Mouse (Mus musculus) WW6 (cell line): ENCODE results near the gene Adamts2.
A peak's percentile ranks its signal among the peaks of the same experiment; 100 is the strongest.

ENCODE experiments used
- DNase-seq: peaks from one replicate; pipeline ENCODE4 v3.0.0-alpha.2; 2013; ENCODE audit warnings: low read depth, low spot score

Gene Adamts2

GRCm38 (mm10) chr11:50671376-50671775 is 69.5 kb downstream of the Adamts2 start:
- no peak for DNase-seq

- no peak for DNase-seq
Observed at GRCm38 (mm10) chr11:50671820-50672310, 70.0 kb downstream of the Adamts2 start.

DNA sequence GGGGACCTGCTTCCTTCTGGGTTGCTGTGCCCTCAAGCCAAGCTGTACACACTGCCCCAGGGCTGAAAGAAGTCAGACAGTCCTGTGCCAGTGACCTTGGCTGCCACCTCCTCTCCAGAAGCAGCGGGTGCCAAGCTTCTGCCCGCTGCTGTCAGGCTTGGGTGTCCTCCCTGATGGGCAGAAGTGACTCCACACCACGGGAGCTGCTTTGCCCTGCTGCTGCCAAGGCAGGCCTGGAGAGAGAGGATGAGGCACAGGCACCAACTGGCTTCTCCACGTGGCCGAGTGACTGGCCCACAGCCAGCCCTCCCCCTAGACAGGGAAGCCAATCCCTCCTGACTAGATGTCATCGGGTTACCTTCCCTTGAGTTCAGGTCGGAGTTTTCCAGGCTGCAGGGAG is 71.0 kb downstream of the Adamts2 start:
- no peak for DNase-seq

DNA sequence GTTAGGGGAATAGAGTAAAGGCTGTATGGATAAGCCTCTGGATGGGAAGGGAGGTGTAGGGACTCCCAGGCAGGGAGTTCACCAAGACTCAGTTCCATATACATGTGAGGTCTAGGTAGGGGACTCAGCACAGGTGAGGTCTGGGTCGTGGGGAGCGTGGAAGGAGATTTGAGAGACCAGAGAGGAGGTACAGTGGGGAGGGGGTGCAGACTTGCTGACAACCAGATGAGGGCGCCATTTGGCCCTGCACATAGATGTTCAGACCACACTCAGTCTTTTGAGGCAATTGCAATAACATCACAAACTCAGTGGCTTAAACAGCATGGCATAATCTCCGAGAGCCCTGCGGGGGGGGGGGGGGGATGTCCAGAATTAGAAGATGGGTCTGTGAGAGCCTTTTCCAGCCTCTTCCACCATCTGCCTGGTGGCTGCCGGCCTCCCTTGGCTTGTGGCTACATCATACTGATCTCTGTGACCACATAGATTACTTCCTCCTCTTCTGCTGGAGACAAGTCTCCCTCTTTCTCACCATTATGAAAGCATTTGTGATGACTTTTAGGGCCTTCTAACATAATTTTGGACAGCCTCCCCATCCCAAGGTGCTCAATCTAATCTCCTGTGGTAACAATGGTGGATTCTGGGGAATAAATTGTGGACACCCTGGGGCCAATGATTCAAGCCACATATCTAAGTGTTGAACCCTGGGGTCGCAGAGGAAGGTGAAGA is 71.8 kb downstream of the Adamts2 start:
- DNase-seq, result no peak

DNA sequence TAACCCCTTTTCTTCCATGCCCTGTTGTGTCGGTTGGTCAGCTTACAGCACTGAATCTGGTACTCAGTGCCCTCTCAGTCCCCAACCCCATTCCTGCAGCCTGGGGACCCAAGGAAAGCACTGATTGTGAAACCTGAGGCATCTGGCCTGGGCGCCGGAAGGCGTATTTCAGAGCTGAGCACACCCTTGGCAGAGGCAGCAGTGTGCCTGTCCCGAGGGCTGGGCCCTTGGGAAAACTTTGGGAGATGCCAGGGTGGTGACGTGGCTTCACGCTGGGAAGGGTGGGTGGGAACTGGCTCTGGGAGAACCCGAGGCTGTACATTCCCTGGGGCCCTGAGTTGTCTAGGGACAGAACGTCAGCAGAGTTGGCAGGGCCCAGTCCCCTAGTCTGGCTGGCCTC is 72.5 kb downstream of the Adamts2 start:
- no peak for DNase-seq

DNA sequence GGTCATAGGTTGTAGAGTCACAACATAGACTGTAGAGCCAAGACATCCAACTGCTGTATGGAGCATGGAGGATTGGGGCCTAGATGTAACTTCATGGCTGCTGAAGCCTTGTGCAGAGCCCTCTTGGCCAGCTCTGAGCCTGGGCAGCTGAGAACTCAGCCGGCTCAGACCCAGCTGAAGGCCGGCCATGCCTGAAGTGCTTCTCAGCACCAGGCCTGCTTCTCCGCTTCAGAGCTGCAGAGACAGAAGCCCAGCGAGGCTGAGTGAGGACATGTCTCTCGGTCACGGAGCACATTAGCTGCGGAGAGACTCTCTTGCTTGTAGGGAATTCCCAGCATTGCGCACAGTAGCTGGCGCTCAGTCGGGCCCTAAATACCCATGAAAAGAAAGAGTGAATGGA is 76.8 kb downstream of the Adamts2 start:
- no peak for DNase-seq

DNA sequence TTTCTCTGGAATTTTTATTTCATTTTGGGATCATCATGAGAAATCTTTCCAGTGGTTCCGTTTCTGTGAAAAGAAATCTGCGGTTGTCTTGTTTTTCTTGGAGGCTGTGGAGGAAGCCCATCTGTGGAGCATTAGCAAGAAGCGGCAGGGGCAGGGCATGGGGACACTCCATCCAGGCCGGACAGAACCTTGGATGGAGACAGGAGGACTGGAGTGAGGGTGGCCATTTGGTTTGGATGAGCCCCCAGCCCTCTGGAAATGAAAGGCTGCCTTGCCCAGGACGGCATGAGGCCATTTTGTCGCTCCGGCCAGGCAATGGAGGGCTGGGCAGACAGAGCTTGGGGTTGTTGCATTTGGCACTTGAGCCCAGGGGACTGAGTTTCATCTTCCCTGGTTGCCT is 80.1 kb downstream of the Adamts2 start:
- DNase-seq, result no peak

DNA sequence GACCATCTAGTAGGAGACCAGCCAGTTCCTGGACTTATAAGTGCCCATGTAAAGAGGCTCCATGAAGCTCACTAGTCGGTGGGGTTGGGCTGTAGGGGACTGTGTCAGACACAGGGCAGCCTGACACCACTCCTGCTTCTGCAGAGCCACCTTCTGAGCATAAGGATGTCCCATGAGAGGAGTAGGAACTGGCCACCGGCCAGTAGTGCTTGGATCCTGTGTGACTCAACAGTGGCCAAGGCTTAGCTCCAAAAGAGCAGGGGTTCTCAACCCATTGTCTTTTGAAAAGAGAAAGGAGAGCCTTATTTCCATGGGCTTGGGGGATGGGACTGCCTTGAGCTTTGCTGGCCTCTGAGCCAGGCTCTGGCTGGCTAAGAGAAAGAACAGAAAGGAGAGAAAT is 81.9 kb downstream of the Adamts2 start:
- no peak for DNase-seq

- DNase-seq, result no peak
Observed at GRCm38 (mm10) chr11:50688584-50688983, 86.7 kb downstream of the Adamts2 start.

DNA sequence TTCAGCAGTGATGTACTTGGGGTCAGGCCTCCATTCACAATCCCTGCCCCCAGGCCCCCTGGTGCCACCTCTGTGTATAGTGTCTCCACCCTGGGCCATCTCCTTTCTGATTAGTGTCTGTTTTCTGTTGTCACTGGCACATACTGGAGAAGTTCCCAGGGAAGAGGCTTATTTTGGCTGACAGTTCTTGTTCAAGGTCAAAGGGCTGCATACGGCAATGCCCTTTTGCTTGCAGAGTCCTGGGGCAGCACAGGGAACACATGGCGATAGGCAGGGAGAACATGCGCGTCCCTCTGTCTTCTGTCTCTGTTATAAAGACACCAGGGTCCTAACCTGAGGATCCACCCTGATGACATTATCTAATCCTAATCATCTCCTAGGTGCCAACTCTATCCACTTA is 87.8 kb downstream of the Adamts2 start:
- no peak for DNase-seq

DNA sequence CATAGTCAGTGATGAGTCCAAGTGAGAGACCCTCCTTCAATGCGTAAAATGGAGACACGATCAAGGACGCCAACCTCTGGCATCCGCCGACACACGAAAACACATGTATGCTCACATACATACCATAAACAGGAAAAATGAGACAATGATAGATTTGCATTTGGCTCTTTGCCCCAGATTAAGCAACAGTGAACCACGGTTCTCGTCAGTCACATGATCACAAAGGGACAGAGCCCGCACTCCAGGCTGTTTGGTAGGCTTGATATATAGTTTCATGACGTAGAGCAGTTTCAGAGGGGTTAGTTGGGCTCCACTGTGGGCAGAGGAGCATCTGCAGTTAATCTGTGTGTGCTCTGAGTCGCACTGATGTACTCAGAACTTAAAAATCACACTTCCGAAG is 98.1 kb downstream of the Adamts2 start:
- no peak for DNase-seq

DNA sequence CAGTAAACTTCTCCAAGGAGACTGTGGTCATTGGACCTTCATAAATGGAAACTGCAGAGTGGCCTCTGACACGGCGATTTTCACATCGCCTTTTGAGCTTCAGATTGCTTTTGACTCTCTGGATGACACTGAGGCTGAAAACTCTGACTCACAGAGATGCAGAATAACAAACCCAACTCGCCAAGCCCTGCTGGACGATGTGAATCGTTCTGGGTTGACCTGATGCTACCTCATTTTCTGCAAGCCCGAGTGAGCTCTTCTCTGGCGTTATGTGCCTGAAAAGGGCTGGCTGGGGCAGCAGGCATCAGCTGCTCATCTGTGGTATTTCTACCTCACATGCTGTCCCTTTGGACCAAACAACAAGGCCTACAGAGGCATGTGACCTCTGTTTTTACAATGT is 98.6 kb downstream of the Adamts2 start:
- DNase-seq, result no peak

DNA sequence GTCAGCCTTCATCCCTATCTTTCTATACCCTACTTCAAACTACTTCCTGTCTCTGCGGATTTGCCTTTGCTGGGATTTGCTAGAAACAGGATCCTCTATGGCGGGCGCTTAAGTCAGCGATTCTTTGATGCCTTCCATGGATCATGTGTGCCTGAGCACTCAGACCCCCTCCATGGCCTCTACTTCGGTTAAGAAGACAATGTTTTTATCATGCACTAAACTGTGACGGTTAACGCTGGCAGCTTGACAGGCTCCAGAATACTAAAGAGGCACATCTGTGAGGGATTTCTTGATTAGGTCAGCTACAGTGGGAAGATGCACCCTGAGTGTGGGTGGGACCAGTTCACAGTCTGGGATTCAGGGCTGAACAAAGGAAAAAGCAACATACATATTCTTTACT is 101.5 kb downstream of the Adamts2 start:
- no peak for DNase-seq

DNA sequence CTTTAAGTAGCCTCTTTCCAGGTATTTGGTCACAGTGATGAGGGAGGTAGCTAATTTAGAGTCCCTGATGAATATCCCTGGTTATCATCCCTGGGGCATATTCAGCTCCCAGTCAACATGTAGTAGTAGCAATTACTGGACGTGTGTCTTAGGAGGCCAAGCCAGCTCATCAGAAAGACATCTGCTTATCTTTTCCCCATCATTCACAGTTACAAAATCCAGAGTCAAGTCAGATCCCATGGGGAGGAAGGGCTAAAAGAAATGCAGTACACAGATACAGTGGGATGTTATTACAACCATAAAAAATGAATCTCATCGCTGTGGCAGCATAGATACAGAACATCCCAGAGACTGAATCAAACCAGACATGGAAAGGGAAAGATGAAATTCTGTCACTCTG is 102.6 kb downstream of the Adamts2 start:
- no peak for DNase-seq

GRCm38 (mm10) chr11:50707259-50707658 is 105.4 kb downstream of the Adamts2 start:
- no peak for DNase-seq

DNA sequence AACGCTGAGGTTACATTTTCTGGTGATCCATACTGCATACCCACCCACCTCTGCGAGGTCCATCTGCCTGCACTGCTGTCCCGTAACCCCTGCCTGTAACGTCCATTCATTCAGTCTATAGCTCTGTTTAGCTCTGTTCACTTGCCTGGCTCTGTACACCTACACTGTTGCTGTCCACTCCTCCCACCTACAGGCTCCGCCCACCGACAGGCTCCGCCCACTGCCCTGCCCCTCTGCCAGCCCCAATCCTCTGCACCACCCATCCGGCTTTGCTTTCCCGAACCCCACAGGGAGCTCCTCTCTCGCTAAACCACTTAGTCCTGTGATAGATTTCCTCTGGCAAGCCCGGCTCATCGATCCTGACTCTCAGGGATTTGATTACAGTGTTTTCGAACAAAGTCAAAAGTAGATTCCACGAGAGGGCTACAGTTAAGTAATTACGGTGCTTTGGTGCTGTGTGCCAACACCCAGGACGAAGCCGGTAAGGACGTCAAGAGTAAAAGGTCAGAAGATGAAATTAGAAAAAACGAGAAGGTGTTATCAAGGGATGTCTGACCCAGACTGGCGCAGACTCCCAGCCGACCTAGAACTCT is 111.8 kb downstream of the Adamts2 start:
- DNase-seq, result peak; percentile 60

DNA sequence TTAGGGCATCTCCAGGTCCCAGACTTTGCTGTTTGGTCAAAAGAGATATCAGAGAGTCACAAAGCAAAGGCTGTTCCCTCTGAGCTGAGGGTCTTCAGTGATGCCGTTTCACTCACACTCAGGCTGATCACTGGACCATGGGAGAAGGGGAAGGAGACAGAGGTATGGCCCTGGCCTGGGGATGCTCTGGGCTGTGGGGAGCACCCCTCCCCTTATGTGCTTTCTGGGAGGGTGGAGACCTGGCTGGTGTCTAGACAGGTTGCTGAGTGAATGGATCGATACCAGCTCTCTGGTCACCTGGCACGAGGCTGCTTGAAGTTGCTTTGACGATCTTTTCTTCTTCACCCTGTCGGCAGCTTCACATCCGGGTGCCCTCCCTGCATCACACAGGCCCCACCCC is 113.2 kb downstream of the Adamts2 start:
- no peak for DNase-seq

GRCm38 (mm10) chr11:50717381-50717897 is 115.6 kb downstream of the Adamts2 start:
- DNase-seq, result no peak

GRCm38 (mm10) chr11:50718862-50719261 is 117.0 kb downstream of the Adamts2 start:
- DNase-seq, result no peak

DNA sequence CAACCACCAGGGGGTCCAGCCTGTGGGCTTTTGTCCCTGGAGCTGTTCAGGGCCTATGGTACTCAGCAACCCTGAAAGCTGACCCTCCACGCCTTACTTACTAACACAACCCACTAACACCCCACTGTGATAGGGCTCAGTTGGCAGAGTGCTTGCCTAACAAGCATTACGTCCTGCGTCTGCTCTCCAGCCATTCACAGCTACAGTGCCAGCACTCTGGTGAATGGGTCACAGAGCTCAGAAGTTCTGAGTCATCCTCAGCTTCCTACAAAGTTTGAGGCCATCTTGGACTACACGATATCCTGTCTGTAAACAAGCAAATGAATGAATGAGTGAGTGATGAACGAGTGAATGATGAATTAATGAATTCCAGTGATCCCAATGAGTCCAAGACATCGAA is 118.5 kb downstream of the Adamts2 start:
- no peak for DNase-seq

GRCm38 (mm10) chr11:50720856-50721550 is 119.1 kb downstream of the Adamts2 start:
- DNase-seq, result no peak

GRCm38 (mm10) chr11:50725595-50725994 is 123.7 kb downstream of the Adamts2 start:
- DNase-seq, result no peak

GRCm38 (mm10) chr11:50726035-50726434 is 124.2 kb downstream of the Adamts2 start:
- no peak for DNase-seq
